Mouse (Mus musculus): ENCODE measurements around the gene A730061H03Rik. TPM values are rescaled to one million over a fixed set of nuclear protein-coding genes. Genes with fewer than 3 reads are reported as not detected.

A730061H03Rik gene
- total RNA-seq, 2 experiments from 2014 or later, result not detected

DNA sequence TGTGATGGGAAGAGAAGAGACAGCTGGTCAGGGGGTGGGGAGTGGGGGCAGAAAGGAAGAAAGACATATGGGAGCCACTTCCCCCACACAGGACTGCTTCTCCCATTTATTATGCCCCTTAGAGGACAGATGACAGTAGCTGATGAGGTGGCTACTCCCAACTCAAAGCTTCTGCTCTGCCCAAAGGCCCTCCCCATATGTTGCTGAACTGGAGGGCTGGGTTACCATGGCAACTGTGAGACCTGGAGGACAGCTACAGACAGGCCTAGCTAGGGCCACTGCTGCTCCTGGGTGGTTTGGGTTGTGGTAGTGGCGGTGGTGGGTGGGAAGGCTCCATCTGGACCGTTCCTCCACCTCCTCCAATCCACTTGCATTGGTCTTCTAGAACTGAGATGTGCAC, 41.3 kb downstream of the A730061H03Rik start:
- intact Hi-C loops (cut with DNase I; ENCODE audit: low total_unique reads), result no loop called here
- no peak for DNase-seq

DNA sequence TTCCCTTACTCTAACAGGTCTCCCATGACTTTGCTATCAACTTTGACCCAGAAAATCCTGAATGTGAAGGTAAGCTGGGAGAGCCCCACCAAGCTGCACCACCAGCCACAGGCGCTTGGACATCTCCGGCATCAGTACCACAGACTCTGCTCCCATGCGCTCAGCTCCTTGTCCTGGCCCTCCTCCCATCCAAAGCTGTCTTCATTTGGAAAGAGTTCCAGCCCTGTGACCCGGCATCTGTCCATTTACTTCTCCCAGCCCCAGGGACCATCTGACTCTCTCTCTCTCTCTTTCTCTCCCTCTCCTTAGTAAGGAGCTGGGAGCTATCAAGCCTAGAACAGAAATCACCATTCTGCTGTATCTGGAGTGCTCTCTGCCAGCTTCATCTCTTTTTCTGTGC, 44.4 kb downstream of the A730061H03Rik start:
- no peak for DNase-seq
- intact Hi-C loops (cut with DNase I; ENCODE audit: low total_unique reads), result no loop called here

DNA sequence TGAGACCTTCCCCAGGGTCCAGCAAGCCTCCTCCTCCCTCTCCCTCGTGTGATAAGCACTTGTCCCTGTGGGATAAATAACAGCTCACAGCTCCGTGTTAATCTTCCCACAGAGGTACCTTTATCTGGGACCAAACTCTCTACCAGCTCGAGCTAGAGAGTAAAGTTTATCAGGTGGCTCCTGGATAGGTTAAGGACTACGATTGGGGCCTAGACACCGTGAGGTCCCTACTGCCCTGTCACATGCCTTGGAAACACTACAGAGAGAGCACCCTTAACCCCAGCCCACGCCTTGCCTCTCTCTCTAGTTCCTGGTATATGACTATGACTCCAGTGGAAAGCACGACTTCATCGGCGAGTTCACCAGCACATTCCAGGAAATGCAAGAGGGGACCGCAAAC, 46.3 kb downstream of the A730061H03Rik start:
- intact Hi-C loops (cut with DNase I; ENCODE audit: low total_unique reads), result no loop called here
- no peak for DNase-seq

DNA sequence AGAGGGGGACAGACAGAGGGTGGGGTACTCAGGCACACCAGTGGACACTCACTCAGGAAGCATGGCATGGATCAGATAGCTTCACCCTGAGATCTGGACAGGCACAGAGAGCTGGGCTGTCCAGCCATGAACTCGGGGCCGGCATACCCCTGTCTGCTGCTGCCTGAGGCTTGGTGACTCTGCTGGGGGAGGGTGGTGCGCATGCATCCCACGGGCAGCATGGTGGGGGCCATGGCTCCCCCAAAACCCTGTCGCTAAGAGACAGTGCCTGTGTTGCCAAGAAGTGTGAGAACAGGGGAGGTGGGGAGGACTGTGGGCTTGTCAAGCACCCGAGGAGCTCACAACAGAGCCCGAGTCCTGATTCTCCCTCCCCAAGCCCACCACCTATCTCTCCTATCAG, 49.2 kb downstream of the A730061H03Rik start:
- DNase-seq, result no peak
- intact Hi-C loops (cut with DNase I; ENCODE audit: low total_unique reads), result no loop called here

DNA sequence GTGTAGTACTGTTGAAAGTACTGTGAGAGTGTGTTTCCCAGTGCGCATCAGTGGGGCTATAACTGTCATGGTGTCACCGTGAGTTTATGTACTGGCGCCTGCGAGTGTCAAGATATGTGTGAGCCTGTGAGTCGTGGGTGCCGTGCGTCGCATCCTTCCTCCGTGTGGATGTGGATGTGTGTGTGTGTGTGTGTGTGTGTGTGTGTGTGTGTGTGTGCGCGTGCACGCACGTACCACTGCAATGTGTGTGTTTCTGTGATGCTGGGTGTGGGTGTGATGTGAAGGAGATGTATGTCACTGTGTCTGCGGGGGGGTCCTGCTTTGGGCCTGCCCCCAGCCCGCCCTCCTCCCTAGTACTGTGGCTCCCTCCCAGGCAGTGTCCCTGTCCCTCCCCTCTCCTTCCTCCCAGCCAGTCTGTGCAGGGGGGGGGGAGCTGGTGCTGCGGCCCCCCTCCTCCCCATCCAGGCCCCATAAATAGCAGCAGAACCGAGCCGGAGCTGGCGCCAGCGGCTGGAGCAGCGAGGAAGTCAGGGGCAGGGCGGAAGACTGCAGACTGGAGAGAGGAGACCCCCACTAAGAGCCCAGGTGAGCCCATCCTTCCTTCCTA, 50.0 kb downstream of the A730061H03Rik start, which contains the start of gene Cpne6:
Gene Cpne6 (plus strand): TSS at position 321 of the 607 bp plus-strand sequence.
- intact Hi-C loops (cut with DNase I; ENCODE audit: low total_unique reads), result no loop called here
- no peak for DNase-seq

Other genes starting within 250 kb of the A730061H03Rik start
- 10 to 100 TPM; 30.5 to 40.5 TPM for gene Dhrs4, start 81.6 kb downstream of the A730061H03Rik start, total RNA-seq (2021)
- 1 to 10 TPM in 1 of 2 experiments, under 1 TPM in 1; 0.74 to 1.3 TPM for gene Carmil3, start 69.8 kb downstream of the A730061H03Rik start, total RNA-seq (2021)
- under 1 TPM in 1 of 2 experiments, not detected in 1; 0.16 TPM for gene Cpne6, start 50.0 kb downstream of the A730061H03Rik start, total RNA-seq (2021)
- not detected for gene Nrl, start 35.4 kb downstream of the A730061H03Rik start, total RNA-seq (2021)
- gene Pck2, start 20.1 kb downstream of the A730061H03Rik start, total RNA-seq (2021), result 10 to 100 TPM; 11.5 to 13.8 TPM
- 10 to 100 TPM; 76.5 to 87.8 TPM for gene Dcaf11, start 400 bp downstream of the A730061H03Rik start, total RNA-seq (2021)
- 100 to 1,000 TPM; 415 to 455 TPM for gene Fitm1, start 15.2 kb upstream of the A730061H03Rik start, total RNA-seq (2021)
- gene Psme1, start 17.7 kb upstream of the A730061H03Rik start, total RNA-seq (2021), result 10 to 100 TPM; 48.3 to 49.7 TPM
- gene Emc9, start 24.9 kb upstream of the A730061H03Rik start, total RNA-seq (2021), result 10 to 100 TPM; 38.6 to 39.4 TPM
- 10 to 100 TPM; 57.5 to 63.2 TPM for gene Psme2, start 30.7 kb upstream of the A730061H03Rik start, total RNA-seq (2021)
- 10 to 100 TPM in 1 of 2 experiments, 1 to 10 TPM in 1; 9.4 to 11.7 TPM for gene Rnf31, start 31.3 kb upstream of the A730061H03Rik start, total RNA-seq (2021)
- 1 to 10 TPM; 3.9 to 4.8 TPM for gene Irf9, start 43.2 kb upstream of the A730061H03Rik start, total RNA-seq (2021)
- under 1 TPM; 0.53 to 0.72 TPM for gene Rec8, start 57.6 kb upstream of the A730061H03Rik start, total RNA-seq (2021)
- gene Ipo4, start 75.6 kb upstream of the A730061H03Rik start, total RNA-seq (2021), result 10 to 100 TPM; 52.5 to 62.0 TPM
- gene Gm49378, start 77.5 kb upstream of the A730061H03Rik start, total RNA-seq (2021), result under 1 TPM; 0.27 to 0.96 TPM
- gene Tm9sf1, start 83.4 kb upstream of the A730061H03Rik start, total RNA-seq (2021), result 10 to 100 TPM; 21.5 TPM
- gene Tssk4, start 89.8 kb upstream of the A730061H03Rik start, total RNA-seq (2021), result under 1 TPM; 0.12 to 0.49 TPM
- gene Mdp1, start 100.1 kb upstream of the A730061H03Rik start, total RNA-seq (2021), result 10 to 100 TPM; 17.8 to 19.7 TPM
- gene Gmpr2, start 111.5 kb upstream of the A730061H03Rik start, total RNA-seq (2021), result 1 to 10 TPM; 4.0 to 4.3 TPM
- gene Nedd8, start 111.7 kb upstream of the A730061H03Rik start, total RNA-seq (2021), result 100 to 1,000 TPM; 200 to 201 TPM
- gene Tinf2, start 121.4 kb upstream of the A730061H03Rik start, total RNA-seq (2021), result 10 to 100 TPM; 10.3 to 11.2 TPM
- under 1 TPM; 0.16 to 0.35 TPM for gene Tgm1, start 153.5 kb upstream of the A730061H03Rik start, total RNA-seq (2021)
- gene Rabggta, start 161.9 kb upstream of the A730061H03Rik start, total RNA-seq (2021), result 1 to 10 TPM; 8.2 to 9.3 TPM
- 10 to 100 TPM; 28.5 to 30.2 TPM for gene Dhrs1, start 185.3 kb upstream of the A730061H03Rik start, total RNA-seq (2021)
- gene Nop9, start 185.3 kb upstream of the A730061H03Rik start, total RNA-seq (2021), result 10 to 100 TPM; 12.1 to 13.9 TPM
- not detected for gene Cideb, start 198.1 kb upstream of the A730061H03Rik start, total RNA-seq (2021)
- gene Ltb4r2, start 201.0 kb upstream of the A730061H03Rik start, total RNA-seq (2021), result under 1 TPM in 1 of 2 experiments, not detected in 1; 0.12 TPM
- under 1 TPM; 0.22 to 0.39 TPM for gene Ltb4r1, start 205.6 kb upstream of the A730061H03Rik start, total RNA-seq (2021)
- gene Adcy4, start 223.7 kb upstream of the A730061H03Rik start, total RNA-seq (2021), result 1 to 10 TPM; 7.1 to 8.6 TPM
- 1 to 10 TPM; 2.4 to 2.6 TPM for gene Ripk3, start 228.5 kb upstream of the A730061H03Rik start, total RNA-seq (2021)

Measured in gastrocnemius, postnatal 14 days (tissue).